26 mouse cellular contexts compared by ENCODE assay signal in genomic region chr19:10671854-10672417, GRCm38 (mm10). TPM values are rescaled to one million over a fixed set of nuclear protein-coding genes. Genes with fewer than 3 reads are reported as not detected.
"Had no signal": no experiment of that assay in that cellular context is flagged by ENCODE, and none has a peak within 500 bp of the region (broad histone marks: within the 10 kb centered on the region; RNA-seq: fewer than 3 reads in every experiment).

No protein-coding gene starts in this region.

- ATAC-seq: midbrain, embryonic 13.5 days; midbrain, embryonic 16.5 days had no signal

- H3K36me3 ChIP-seq: liver, embryonic 12.5 days; liver, embryonic 15.5 days; lung, embryonic 15.5 days; midbrain, embryonic 10.5 days; midbrain, embryonic 13.5 days; neural tube, embryonic 13.5 days had no signal

- H3K27ac ChIP-seq: liver, embryonic 15.5 days; lung, embryonic 15.5 days; midbrain, embryonic 10.5 days; midbrain, embryonic 13.5 days; neural tube, embryonic 13.5 days had no signal

- H3K4me3 ChIP-seq: liver, embryonic 12.5 days; liver, embryonic 15.5 days; lung, embryonic 15.5 days; megakaryocyte, embryonic 14.5 days; midbrain, embryonic 10.5 days; midbrain, embryonic 13.5 days; myocyte; neural tube, embryonic 13.5 days had no signal

- H3K4me1 ChIP-seq: lung, embryonic 15.5 days; midbrain, embryonic 10.5 days; midbrain, embryonic 13.5 days; neural tube, embryonic 13.5 days had no signal

- DNase-seq: kidney, adult 18-20 months; kidney, postnatal 10 days; kidney, postnatal 36 days; lung, adult 18-20 months; lung, postnatal 10 days; lung, postnatal 36 days; thymus, postnatal 25 days had no signal

- H3K4me2 ChIP-seq: liver, embryonic 12.5 days; liver, embryonic 15.5 days; lung, embryonic 15.5 days; midbrain, embryonic 13.5 days; neural tube, embryonic 13.5 days had no signal

- H3K9ac ChIP-seq: liver, embryonic 12.5 days; liver, embryonic 15.5 days; lung, embryonic 15.5 days; midbrain, embryonic 13.5 days; neural tube, embryonic 13.5 days had no signal

- H3K27me3 ChIP-seq: lung, embryonic 15.5 days; midbrain, embryonic 13.5 days; neural tube, embryonic 13.5 days had no signal

- H3K9me3 ChIP-seq: liver, embryonic 12.5 days; liver, embryonic 15.5 days; lung, embryonic 15.5 days; megakaryocyte, embryonic 14.5 days; midbrain, embryonic 10.5 days; midbrain, embryonic 13.5 days; neural tube, embryonic 13.5 days had no signal

RNA-seq across cellular contexts. Expression of gene Pga5, which starts 5.9 kb away (rescaled TPM):
- total RNA-seq: layer of hippocampus, adult 8-10 months; layer of hippocampus, postnatal 14 days; left cerebral cortex, adult 18-20 months; left cerebral cortex, postnatal 10 days; left cerebral cortex, postnatal 36 days; monocyte, adult 5-6 weeks had no signal
- polyA plus RNA-seq: kidney, embryonic 14.5 days; limb, embryonic 11.5 days; liver, embryonic 15.5 days; lung, embryonic 15.5 days; midbrain, embryonic 10.5 days; midbrain, embryonic 13.5 days; midbrain, embryonic 16.5 days; neural tube, embryonic 13.5 days; small intestine, adult 2 months; spleen, adult 2 months had no signal

RNA-seq across cellular contexts. Expression of gene Vwce, which starts 37.9 kb away (rescaled TPM):
- total RNA-seq: monocyte, adult 5-6 weeks had no signal
